Mouse (Mus musculus) stomach, postnatal 0 days (tissue): ENCODE results near the gene Mien1. TPM values are rescaled to one million over a fixed set of nuclear protein-coding genes. Genes with fewer than 3 reads are reported as not detected.

Experiments
- ATAC-seq: fragments of 200-750 bp; cut with Nextera tagmentation; 2 replicates; pipeline ENCODE4 v1.8.0; 2017; ENCODE audit not compliant: low FRiP score, low TSS enrichment
- DNase-seq: peaks from one replicate; pipeline ENCODE4 v3.0.0-alpha.2; 2016; ENCODE audit warnings: low spot score
- H3K27ac ChIP-seq: fragments of 300-500 bp; sonication (generic); replicated peaks from 2 replicates; pipeline ENCODE4 v1.5.1; 2014; ENCODE audit warnings: mild to moderate bottlenecking, control low read depth
- H3K27me3 ChIP-seq: fragments of 300-500 bp; sonication (generic); 2 replicates; pipeline ENCODE4 v1.6.1; 2014; ENCODE audit warnings: low read length; ENCODE audit not compliant: control insufficient read depth, insufficient read depth
- H3K36me3 ChIP-seq: fragments of 300-500 bp; sonication (generic); 2 replicates; pipeline ENCODE4 v1.6.1; 2014; ENCODE audit warnings: low read length, mixed read lengths; ENCODE audit not compliant: control insufficient read depth, insufficient read depth
- H3K4me1 ChIP-seq: fragments of 300-500 bp; sonication (generic); replicated peaks from 2 replicates; pipeline ENCODE4 v1.6.1; 2014; ENCODE audit warnings: antibody characterized with exemption; ENCODE audit not compliant: control insufficient read depth, insufficient read depth
- H3K4me2 ChIP-seq: fragments of 300-500 bp; sonication (generic); replicated peaks from 2 replicates; pipeline ENCODE4 v1.6.1; 2014; ENCODE audit warnings: low read depth, mild to moderate bottlenecking, control low read depth, moderate library complexity
- H3K4me3 ChIP-seq: fragments of 300-500 bp; sonication (generic); 2 replicates; pipeline ENCODE4 v1.5.1; 2014; ENCODE audit warnings: low read depth, low read length, control low read depth
- H3K9ac ChIP-seq: fragments of 300-500 bp; sonication (generic); 2 replicates; pipeline ENCODE4 v1.6.1; 2014; ENCODE audit warnings: mild to moderate bottlenecking, low read length, control low read depth, mixed read lengths
- H3K9me3 ChIP-seq: fragments of 300-500 bp; sonication (generic); 2 replicates; pipeline ENCODE4 v1.6.1; 2016; ENCODE audit warnings: low read length; ENCODE audit not compliant: control insufficient read depth
- CTCF ChIP-seq: IDR thresholded peaks from 2 replicates; pipeline ENCODE4 v1.5.1; 2016; ENCODE audit warnings: antibody characterized with exemption, low read depth, mild to moderate bottlenecking, moderate library complexity
- EP300 ChIP-seq: optimal IDR thresholded peaks from 2 replicates; pipeline ENCODE3; 2016; ENCODE audit warnings: antibody characterized with exemption
- whole genome bisulfite sequencing: fragments of 180-500 bp; shearing (Covaris S2); extraction: QIAGEN DNeasy Blood & Tissue Kit; methylation state at CpG from one replicate; pipeline ENCODE4 v1.1.7; 2014; 5-methylcytosine and 5-hydroxymethylcytosine counted together
- polyA plus RNA-seq: library from polyadenylated mRNA; unstranded; fragments of >200 nt; fragmentation: Nextera tagmentation; extraction: Ambion mirVana; gene quantifications from 2 replicates; pipeline ENCODE4 v1.2.1, GENCODE M21; 2015

Gene Mien1
- polyA plus RNA-seq, 1 experiment from 2014 or later = 142 TPM

DNA sequence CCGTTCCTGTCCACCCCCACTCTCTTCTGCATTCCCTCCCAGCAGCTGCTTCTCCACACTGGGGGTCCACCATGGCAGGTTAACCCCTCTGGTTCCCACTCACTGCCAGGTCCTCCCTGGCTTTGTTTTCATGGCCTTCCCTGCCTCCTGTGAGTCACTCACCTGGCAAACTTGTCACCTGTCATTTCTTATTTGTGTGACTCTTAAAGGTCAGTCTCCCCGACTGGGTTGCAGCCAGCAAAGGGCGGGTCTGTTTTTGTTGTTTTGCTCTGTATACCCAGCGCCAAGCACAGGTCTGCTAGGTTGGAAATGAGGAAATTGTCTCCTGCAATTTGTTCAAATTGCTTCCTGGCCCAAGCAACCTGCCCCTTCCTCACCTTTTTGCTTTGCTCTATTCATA is 6.9 kb upstream of the Mien1 start:
- ATAC-seq (peak; percentile 50), DNase-seq (peak; percentile 73)
- peak overlapping the region; percentile 87 for H3K27ac ChIP-seq
- no peaks in the 10 kb centered on the region for H3K9me3 ChIP-seq
- no peaks in the 10 kb centered on the region; the same call in 1 of the 2 replicates for H3K4me1 ChIP-seq
- no peaks in the 10 kb centered on the region for H3K27me3 ChIP-seq
- H3K36me3 ChIP-seq = no peaks in the 10 kb centered on the region
- 40% methylated on average over 4 of the region's 4 CpGs for WGBS
- H3K4me2 ChIP-seq = no peak overlapping the region
- TF ChIP-seq CTCF (no peak), EP300 (no peak)
- no peak overlapping the region for H3K4me3 ChIP-seq
- H3K9ac ChIP-seq = no peak overlapping the region

DNA sequence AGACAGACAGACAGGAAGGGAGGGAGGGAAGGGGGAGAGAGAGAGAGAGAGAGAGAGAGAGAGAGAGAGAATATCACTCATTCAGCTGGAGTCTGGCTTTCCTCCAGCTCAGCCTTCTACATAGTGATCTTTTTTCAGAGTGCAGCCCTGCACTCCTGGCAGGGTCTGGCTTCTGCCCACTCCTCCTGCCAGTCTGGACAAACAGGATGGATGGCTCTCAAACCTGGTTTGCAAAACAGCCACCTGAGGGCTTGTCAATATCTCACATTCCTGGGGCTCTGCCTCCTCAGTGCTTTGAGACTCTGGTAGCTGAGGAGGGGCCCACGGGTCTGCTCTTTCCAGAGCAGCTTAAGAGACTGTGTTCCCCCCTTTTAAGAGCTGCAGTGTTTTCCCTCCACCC is 6.4 kb upstream of the Mien1 start:
- ATAC-seq (no peak), DNase-seq (no peak)
- TF ChIP-seq CTCF (no peak), EP300 (no peak)
- H3K9ac ChIP-seq = no peak overlapping the region
- no peaks in the 10 kb centered on the region for H3K27me3 ChIP-seq
- no peak overlapping the region for H3K4me2 ChIP-seq
- 15% methylated on average over 1 of the region's 1 CpGs for WGBS
- no peaks in the 10 kb centered on the region; the same call in 1 of the 2 replicates for H3K4me1 ChIP-seq
- H3K9me3 ChIP-seq = no peaks in the 10 kb centered on the region
- H3K36me3 ChIP-seq = no peaks in the 10 kb centered on the region
- H3K4me3 ChIP-seq = no peak overlapping the region
- peak overlapping the region; percentile 87 for H3K27ac ChIP-seq

- no peaks in the 10 kb centered on the region for H3K9me3 ChIP-seq
- WGBS = 96% methylated on average over 1 of the region's 1 CpGs
- no peak overlapping the region for H3K9ac ChIP-seq
Measured at GRCm38 (mm10) chr11:98443688-98444087, 4.9 kb upstream of the Mien1 start.

GRCm38 (mm10) chr11:98437441-98437840 is 1.4 kb downstream of the Mien1 start:
- H3K36me3 ChIP-seq = peaks cover 27% of the 10 kb centered on the region
- H3K4me1 ChIP-seq = no peaks in the 10 kb centered on the region
- H3K9me3 ChIP-seq = no peaks in the 10 kb centered on the region
- H3K4me2 ChIP-seq = no peak overlapping the region
- H3K9ac ChIP-seq = no peak overlapping the region
- H3K27ac ChIP-seq = no peak overlapping the region
- no peak for ATAC-seq
- no peak overlapping the region for H3K4me3 ChIP-seq
- no peaks in the 10 kb centered on the region for H3K27me3 ChIP-seq
- no peak for DNase-seq
- 64% methylated on average over 6 of the region's 6 CpGs for WGBS
- no peak for TF ChIP-seq CTCF
- no peak for TF ChIP-seq EP300

More at GRCm38 (mm10) chr11:98443688-98444087, 4.9 kb upstream of the Mien1 start:
- DNase-seq (no peak), ATAC-seq (no peak)
- no peaks in the 10 kb centered on the region for H3K27me3 ChIP-seq
- no peak overlapping the region for H3K27ac ChIP-seq
- no peak overlapping the region for H3K4me3 ChIP-seq
- no peaks in the 10 kb centered on the region; the same call in 1 of the 2 replicates for H3K4me1 ChIP-seq
- H3K36me3 ChIP-seq = no peaks in the 10 kb centered on the region
- no peak overlapping the region for H3K4me2 ChIP-seq
- TF ChIP-seq EP300 (no peak), CTCF (no peak)

- 85% methylated on average over 9 of the region's 9 CpGs for WGBS
Measured at GRCm38 (mm10) chr11:98435723-98436122, 3.1 kb downstream of the Mien1 start.

GRCm38 (mm10) chr11:98431743-98432502 is 6.9 kb downstream of the Mien1 start:
- Histone ChIP-seq H3K4me3 (no peak overlapping the region), H3K36me3 (peaks cover 36% of the 10 kb centered on the region), H3K9me3 (no peaks in the 10 kb centered on the region), H3K27ac (no peak overlapping the region), H3K4me2 (no peak overlapping the region), H3K4me1 (no peaks in the 10 kb centered on the region), H3K27me3 (no peaks in the 10 kb centered on the region), H3K9ac (no peak overlapping the region)
- WGBS = 76% methylated on average over 9 of the region's 9 CpGs
- DNase-seq (no peak), ATAC-seq (no peak)
- TF ChIP-seq EP300 (no peak), CTCF (no peak)

More at GRCm38 (mm10) chr11:98435723-98436122, 3.1 kb downstream of the Mien1 start:
- no peak for ATAC-seq
- no peak overlapping the region for H3K4me2 ChIP-seq
- H3K27me3 ChIP-seq = no peaks in the 10 kb centered on the region
- H3K4me1 ChIP-seq = no peaks in the 10 kb centered on the region
- H3K9me3 ChIP-seq = no peaks in the 10 kb centered on the region
- H3K4me3 ChIP-seq = no peak overlapping the region
- TF ChIP-seq CTCF = no peak
- no peak for TF ChIP-seq EP300
- no peak overlapping the region for H3K27ac ChIP-seq
- DNase-seq = no peak
- no peak overlapping the region for H3K9ac ChIP-seq
- H3K36me3 ChIP-seq = peaks cover 27% of the 10 kb centered on the region
